Mouse (Mus musculus) stomach, embryonic 16.5 days (tissue): ENCODE measurements around the gene B9d2. TPM values are rescaled to one million over a fixed set of nuclear protein-coding genes. Genes with fewer than 3 reads are reported as not detected.
A peak's percentile ranks its signal among the peaks of the same experiment; 100 is the strongest.

Experiments used
- ATAC-seq: fragments of 200-750 bp; cut with Nextera tagmentation; 2 replicates; pipeline ENCODE4 v1.8.0; 2017; ENCODE audit warnings: moderate number of reproducible peaks, moderate TSS enrichment; ENCODE audit not compliant: insufficient read depth, low FRiP score
- H3K27ac ChIP-seq: fragments of 300-500 bp; sonication (generic); 2 replicates; pipeline ENCODE4 v1.5.1; 2014; ENCODE audit warnings: low read length
- H3K27me3 ChIP-seq: fragments of 300-500 bp; sonication (generic); 2 replicates; pipeline ENCODE4 v1.6.1; 2014; ENCODE audit warnings: low read length, control low read depth, mixed read lengths; ENCODE audit not compliant: control insufficient read depth, insufficient read depth
- H3K36me3 ChIP-seq: fragments of 300-500 bp; sonication (generic); 2 replicates; pipeline ENCODE4 v1.6.1; 2014; ENCODE audit warnings: low read length; ENCODE audit not compliant: control insufficient read depth, insufficient read depth
- H3K4me1 ChIP-seq: fragments of 300-500 bp; sonication (generic); 2 replicates; pipeline ENCODE4 v1.6.1; 2014; ENCODE audit warnings: low read length, control low read depth, mixed read lengths; ENCODE audit not compliant: control insufficient read depth, insufficient read depth
- H3K4me2 ChIP-seq: fragments of 300-500 bp; sonication (generic); 2 replicates; pipeline ENCODE4 v1.6.1; 2014; ENCODE audit warnings: low read depth, low read length, mixed read lengths
- H3K4me3 ChIP-seq: fragments of 300-500 bp; sonication (generic); replicated peaks from 2 replicates; pipeline ENCODE4 v1.5.1; 2014; ENCODE audit warnings: mild to moderate bottlenecking, low read length
- H3K9ac ChIP-seq: fragments of 300-500 bp; sonication (generic); 2 replicates; pipeline ENCODE4 v1.6.1; 2014; ENCODE audit warnings: low read length
- H3K9me3 ChIP-seq: fragments of 300-500 bp; sonication (generic); replicated peaks from 2 replicates; pipeline ENCODE4 v1.6.1; 2016; ENCODE audit warnings: low read length, control low read depth; ENCODE audit not compliant: control insufficient read depth
- WGBS: fragments of 180-500 bp; shearing (Covaris S2); extraction: QIAGEN DNeasy Blood & Tissue Kit; methylation state at CpG from one replicate; pipeline ENCODE4 v1.1.7; 2014; 5-methylcytosine and 5-hydroxymethylcytosine counted together
- polyA plus RNA-seq: library from polyadenylated mRNA; unstranded; fragments of >200 nt; fragmentation: Nextera tagmentation; extraction: Ambion mirVana; gene quantifications from 2 replicates; pipeline ENCODE4 v1.2.1, GENCODE M21; 2015

The B9d2 gene
- polyA plus RNA-seq, 1 experiment from 2014 or later: 24.4 TPM

DNA sequence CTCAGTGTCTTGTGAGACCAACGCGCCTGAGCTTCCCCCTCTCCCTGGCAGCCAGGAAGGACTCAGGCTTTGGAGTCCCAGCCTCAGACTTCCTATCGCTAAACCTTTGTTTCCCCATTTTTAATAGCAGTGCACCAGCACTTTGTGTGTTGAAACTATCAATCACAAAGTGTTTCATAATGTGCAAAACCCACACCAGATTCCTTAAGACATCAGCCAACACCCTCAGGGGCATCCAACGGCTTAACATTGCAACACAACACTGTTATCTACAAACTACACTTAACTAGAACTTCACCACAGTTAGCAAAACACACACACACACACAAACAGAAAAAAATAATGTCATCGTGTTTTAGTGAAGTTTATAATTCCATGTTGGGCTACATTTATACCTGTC, 30.7 kb upstream of the B9d2 start:
- H3K27me3 ChIP-seq: no peaks in the 10 kb centered on the region
- no peak overlapping the region for H3K4me2 ChIP-seq
- WGBS: 73% methylated on average over 5 of the region's 5 CpGs
- no peak overlapping the region for H3K27ac ChIP-seq
- no peaks in the 10 kb centered on the region for H3K36me3 ChIP-seq
- H3K4me3 ChIP-seq: no peak overlapping the region
- no peak for ATAC-seq
- no peaks in the 10 kb centered on the region for H3K9me3 ChIP-seq
- H3K4me1 ChIP-seq: no peaks in the 10 kb centered on the region
- no peak overlapping the region for H3K9ac ChIP-seq

DNA sequence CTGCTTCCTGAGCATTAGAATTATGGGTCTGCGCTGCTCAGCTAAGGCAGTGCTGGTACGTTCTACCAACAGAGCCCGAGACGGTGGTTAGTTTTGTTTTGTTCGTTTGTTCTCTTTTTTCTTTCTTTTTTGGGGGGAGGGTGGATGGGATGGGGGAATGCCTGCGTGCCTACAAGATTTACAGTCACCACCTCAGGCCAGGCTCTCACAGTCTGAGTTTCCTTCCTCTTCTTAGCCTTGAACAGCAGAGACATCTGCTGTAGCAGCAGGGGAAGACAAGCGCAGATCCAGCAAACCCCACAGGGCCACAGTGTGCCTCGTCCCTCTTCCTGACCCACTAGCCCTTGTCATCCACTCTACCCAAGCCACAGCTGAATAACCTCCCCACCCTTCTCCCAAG, 29.3 kb upstream of the B9d2 start:
- 85% methylated on average over 8 of the region's 8 CpGs for WGBS
- H3K4me3 ChIP-seq: no peak overlapping the region
- ATAC-seq: no peak; the same call in 1 of the 2 replicates

DNA sequence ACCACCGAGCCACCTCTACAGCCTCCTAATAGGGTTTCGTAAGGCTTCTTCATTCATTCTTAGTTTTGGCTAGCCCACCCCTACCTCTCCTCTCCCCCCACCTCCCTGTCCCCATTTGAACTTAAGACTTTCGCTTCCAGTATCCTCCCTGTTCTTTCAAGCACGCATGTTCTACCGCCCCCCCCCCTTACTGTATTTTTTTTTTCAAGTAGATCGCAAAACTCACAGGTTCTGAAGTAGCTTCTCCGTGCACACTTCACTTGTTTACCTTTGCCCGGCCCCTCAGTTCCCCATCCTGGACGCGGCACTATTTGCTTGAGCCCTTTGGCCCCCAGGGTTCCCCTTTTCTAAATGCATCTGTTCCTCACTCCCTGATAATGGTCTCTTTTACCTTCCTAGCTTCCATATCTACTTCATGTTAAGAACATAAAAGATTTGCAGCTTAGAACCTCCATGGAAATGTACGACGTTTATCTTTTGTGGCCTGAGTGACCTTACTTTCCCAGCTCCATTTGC, 28.3 kb upstream of the B9d2 start:
- no peak overlapping the region for H3K9ac ChIP-seq
- no peaks in the 10 kb centered on the region for H3K27me3 ChIP-seq
- ATAC-seq: no peak
- WGBS: 76% methylated on average over 12 of the region's 12 CpGs
- H3K36me3 ChIP-seq: no peaks in the 10 kb centered on the region
- H3K27ac ChIP-seq: no peak overlapping the region
- peaks cover 4% of the 10 kb centered on the region; the same call in 1 of the 2 replicates for H3K4me1 ChIP-seq
- no peak overlapping the region for H3K4me3 ChIP-seq
- no peak overlapping the region for H3K4me2 ChIP-seq
- H3K9me3 ChIP-seq: no peaks in the 10 kb centered on the region

More for the DNA sequence above, 29.3 kb upstream of the B9d2 start:
- Histone ChIP-seq H3K36me3 (no peaks in the 10 kb centered on the region), H3K4me2 (no peak overlapping the region), H3K4me1 (no peaks in the 10 kb centered on the region), H3K9ac (no peak overlapping the region), H3K9me3 (no peaks in the 10 kb centered on the region), H3K27me3 (no peaks in the 10 kb centered on the region), H3K27ac (no peak overlapping the region; the same call in 1 of the 2 replicates)

DNA sequence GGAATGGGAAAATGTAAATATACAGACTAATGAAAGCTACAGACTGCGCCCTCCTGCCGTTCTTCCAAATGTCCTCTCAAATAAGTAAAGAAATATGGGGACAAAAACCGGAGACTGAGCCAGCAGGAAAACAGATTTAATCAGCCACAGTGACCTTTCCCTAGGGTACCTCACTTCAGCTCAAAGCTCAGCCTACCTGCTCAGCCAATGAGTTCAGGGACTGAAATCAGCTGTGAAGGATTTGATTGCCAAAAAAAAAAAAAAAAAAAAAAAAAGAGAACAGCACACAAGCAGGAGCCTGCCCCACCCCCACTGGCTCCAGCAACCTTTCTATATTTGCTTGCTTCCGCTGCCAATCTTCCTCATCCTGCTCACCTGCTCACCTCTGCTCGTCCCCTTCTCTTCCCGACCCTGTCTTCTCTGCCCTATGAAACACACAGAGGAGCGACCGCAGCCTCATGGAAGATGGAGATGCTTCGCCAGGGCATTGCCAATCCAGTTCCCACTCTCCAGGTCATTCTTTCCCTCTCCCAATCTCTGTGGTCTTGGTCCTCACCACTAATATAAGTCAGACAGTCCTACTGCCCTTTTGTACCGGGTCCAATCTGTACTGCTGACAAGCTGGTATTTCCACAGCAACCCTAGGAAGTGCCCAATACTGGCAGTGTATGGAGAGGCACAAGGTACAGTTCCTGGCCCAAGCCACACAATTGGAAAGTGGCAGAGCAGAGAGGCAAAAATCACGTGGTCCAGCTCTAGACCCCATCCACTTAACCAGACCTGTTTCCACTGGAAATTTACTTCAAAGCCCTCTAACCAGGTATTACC, 24.8 kb upstream of the B9d2 start:
- no peak overlapping the region for H3K4me2 ChIP-seq
- peaks cover 15% of the 10 kb centered on the region; the same call in 1 of the 2 replicates for H3K4me1 ChIP-seq
- no peak overlapping the region for H3K27ac ChIP-seq
- no peak overlapping the region for H3K4me3 ChIP-seq
- WGBS: 63% methylated on average over 11 of the region's 11 CpGs
- H3K9me3 ChIP-seq: no peaks in the 10 kb centered on the region
- ATAC-seq: no peak
- no peaks in the 10 kb centered on the region for H3K27me3 ChIP-seq
- H3K36me3 ChIP-seq: no peaks in the 10 kb centered on the region
- H3K9ac ChIP-seq: no peak overlapping the region

DNA sequence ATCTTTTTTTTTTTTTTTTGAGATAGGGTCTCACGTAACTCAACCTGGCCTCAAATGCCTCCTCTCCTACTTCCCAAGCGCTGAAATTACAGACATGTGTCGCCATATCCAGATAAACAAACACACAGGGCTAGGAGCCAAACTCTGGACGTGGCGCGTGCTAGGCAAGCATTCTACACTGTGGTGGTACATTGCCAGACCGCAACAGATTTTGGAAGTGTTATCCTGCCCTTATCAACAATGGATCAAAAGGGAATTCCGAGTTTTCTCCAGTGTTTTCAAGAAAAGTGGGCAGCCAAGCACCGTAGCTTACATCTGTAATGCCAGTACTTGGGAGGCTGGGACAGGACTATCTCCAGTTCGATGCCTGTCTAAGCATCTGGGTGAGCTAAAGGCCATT, 22.8 kb upstream of the B9d2 start:
- H3K27ac ChIP-seq: no peak overlapping the region

DNA sequence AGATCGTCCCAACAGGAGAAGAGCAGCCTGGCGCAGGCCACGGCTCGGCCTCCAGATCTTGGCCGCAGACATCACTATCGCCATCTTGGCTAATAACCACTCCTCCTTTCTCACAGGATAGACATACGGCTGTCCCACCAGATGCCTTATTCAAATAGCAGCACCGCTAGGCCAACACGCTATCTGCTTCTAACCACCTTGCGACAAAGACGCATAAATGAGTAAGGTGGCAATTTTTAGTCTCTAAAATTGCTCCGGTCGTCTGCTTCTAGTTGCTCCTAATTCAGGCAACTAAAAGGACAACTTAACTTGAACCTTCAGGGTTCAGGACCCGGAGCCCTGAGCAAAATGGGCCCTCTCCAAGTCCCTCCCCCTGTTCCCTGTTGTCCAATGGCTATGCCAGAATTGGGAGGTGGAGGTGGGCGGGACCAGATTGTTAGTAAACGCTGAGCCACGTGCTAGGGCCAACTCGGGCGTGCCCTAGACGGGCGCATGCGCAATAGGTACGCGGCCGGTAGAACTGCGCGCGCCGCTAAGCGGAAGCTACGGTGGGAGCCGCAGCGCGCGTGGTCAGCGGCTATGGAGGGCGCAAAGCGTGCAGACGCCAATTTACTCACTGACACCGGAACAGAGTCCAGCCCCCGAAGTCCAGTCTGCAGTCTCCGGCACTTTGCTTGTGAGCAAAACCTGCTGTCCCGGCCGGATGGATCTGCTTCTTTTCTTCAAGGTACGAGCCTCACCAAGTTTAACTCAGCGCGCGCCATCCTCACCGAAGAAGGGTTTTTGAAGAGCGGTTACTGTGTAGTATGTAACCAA, 21.7 kb upstream of the B9d2 start, which contains the start of the genes Bckdha and Exosc5:
Gene Bckdha (minus strand): TSS at position 325 of the 816 bp plus-strand sequence.
Gene Exosc5 (plus strand): TSS at position 508 of the 816 bp plus-strand sequence.
- Histone ChIP-seq H3K36me3 (no peaks in the 10 kb centered on the region), H3K27ac (peak within 1 kb of the TSS; percentile 87), H3K4me3 (peak within 1 kb of the TSS; percentile 74), H3K4me2 (peak within 1 kb of the TSS; percentile 79), H3K9ac (peak within 1 kb of the TSS; percentile 81), H3K27me3 (no peaks in the 10 kb centered on the region), H3K4me1 (peaks cover 15% of the 10 kb centered on the region; the same call in 1 of the 2 replicates), H3K9me3 (no peaks in the 10 kb centered on the region)
- ATAC-seq: peak; percentile 99
- WGBS: under 1% methylated on average over 50 of the region's 50 CpGs

More for the DNA sequence above, 22.8 kb upstream of the B9d2 start:
- no peaks in the 10 kb centered on the region for H3K9me3 ChIP-seq
- no peaks in the 10 kb centered on the region for H3K36me3 ChIP-seq
- peak overlapping the region; percentile 79 for H3K4me2 ChIP-seq
- H3K27me3 ChIP-seq: no peaks in the 10 kb centered on the region
- H3K9ac ChIP-seq: peak overlapping the region; percentile 78
- 29% methylated on average over 10 of the region's 10 CpGs for WGBS
- ATAC-seq: no peak
- peaks cover 15% of the 10 kb centered on the region; the same call in 1 of the 2 replicates for H3K4me1 ChIP-seq
- peak overlapping the region; percentile 74 for H3K4me3 ChIP-seq

DNA sequence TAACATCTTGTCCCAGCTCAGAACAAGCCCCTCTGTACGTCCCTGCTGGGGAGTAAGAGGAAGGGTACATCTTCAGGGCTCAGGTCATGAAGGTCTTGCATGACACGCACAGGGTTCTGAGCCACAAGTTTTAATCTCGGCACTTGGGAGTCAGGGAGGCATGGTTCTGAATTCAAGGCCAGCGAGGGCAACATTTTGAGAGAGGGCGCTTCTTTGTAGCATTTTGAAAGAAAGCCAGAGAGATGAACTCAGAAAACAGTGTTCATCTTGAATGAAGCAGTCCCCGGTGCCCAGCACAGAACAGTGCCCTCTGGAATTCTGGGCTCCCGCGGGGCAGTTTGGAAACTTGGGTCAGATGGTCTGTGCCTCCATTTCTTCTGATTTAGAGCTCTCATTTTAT, 14.2 kb upstream of the B9d2 start:
- H3K4me3 ChIP-seq: no peak overlapping the region
- no peak for ATAC-seq

DNA sequence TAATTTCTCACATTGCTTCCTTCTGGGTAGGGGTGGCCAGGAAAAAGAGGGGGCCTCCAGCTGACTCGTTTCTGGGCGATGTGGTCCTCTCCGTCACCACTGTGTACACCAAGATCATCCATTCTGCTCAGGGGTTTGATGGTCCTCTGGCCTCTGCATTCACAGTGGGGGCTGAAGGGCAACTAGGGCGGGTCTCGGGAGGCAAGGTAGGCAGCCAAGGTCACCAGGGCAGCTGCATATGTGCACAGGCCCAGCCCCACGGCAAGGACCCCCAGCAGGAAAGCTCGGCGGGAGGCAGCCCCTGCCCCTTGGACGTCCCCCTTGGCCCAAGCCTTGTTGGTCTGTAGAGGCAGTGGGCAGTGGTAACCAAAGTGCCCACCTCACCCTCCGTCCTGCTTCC, 11.4 kb upstream of the B9d2 start:
- Histone ChIP-seq H3K4me1 (0 out of 2 replicates have a peak, but pooled peaks cover 8% of the 10 kb centered on the region), H3K9ac (no peak overlapping the region), H3K4me2 (no peak overlapping the region), H3K4me3 (no peak overlapping the region), H3K36me3 (no peaks in the 10 kb centered on the region; the same call in none of the 2 replicates), H3K27ac (no peak overlapping the region), H3K9me3 (no peaks in the 10 kb centered on the region), H3K27me3 (peaks cover 8% of the 10 kb centered on the region)
- no peak for ATAC-seq
- 79% methylated on average over 10 of the region's 10 CpGs for WGBS

More for the DNA sequence above, 14.2 kb upstream of the B9d2 start:
- Histone ChIP-seq H3K27me3 (no peaks in the 10 kb centered on the region), H3K9ac (no peak overlapping the region), H3K9me3 (no peaks in the 10 kb centered on the region), H3K4me1 (0 out of 2 replicates have a peak, but pooled peaks cover 8% of the 10 kb centered on the region), H3K36me3 (no peaks in the 10 kb centered on the region; the same call in none of the 2 replicates), H3K4me2 (no peak overlapping the region), H3K27ac (no peak overlapping the region)
- 94% methylated on average over 8 of the region's 8 CpGs for WGBS
